Mouse (Mus musculus) lung, adult 2 months (tissue): ENCODE measurements around the gene Cdc20b.

Source experiments
- CTCF ChIP-seq: fragments of 200-500 bp; IDR thresholded peaks from 2 replicates; pipeline ENCODE4 v1.5.1; 2011; ENCODE audit warnings: mild to moderate bottlenecking, low read length, control low read depth; ENCODE audit not compliant: insufficient read depth
- POLR2A ChIP-seq: fragments of 200-500 bp; IDR thresholded peaks from 2 replicates; pipeline ENCODE4 v1.6.1; 2011; ENCODE audit warnings: low read depth, mild to moderate bottlenecking, control low read depth, low read length, borderline replicate concordance; ENCODE audit errors: extremely low read depth

- TF ChIP-seq CTCF: no peak
- TF ChIP-seq POLR2A: no peak
Measured at GRCm38 (mm10) chr13:113129974-113130373, 95.1 kb downstream of the Cdc20b start.
